Mouse (Mus musculus) stomach, embryonic 15.5 days (tissue): Measurements from ENCODE around the gene Mov10. TPM values are rescaled to one million over a fixed set of nuclear protein-coding genes. Genes with fewer than 3 reads are reported as not detected.

Experiments used
- ATAC-seq: fragments of 200-750 bp; cut with Nextera tagmentation; 2 replicates; pipeline ENCODE4 v1.8.0; 2017; ENCODE audit warnings: low read depth, moderate number of reproducible peaks, moderate TSS enrichment; ENCODE audit not compliant: insufficient read depth, low FRiP score
- H3K27ac ChIP-seq: fragments of 300-500 bp; sonication (generic); 2 replicates; pipeline ENCODE4 v1.5.1; 2015; ENCODE audit warnings: mild to moderate bottlenecking, inconsistent platforms
- H3K27me3 ChIP-seq: fragments of 300-500 bp; sonication (generic); replicated peaks from 2 replicates; pipeline ENCODE4 v1.6.1; 2015; ENCODE audit warnings: inconsistent platforms
- H3K36me3 ChIP-seq: fragments of 300-500 bp; sonication (generic); 2 replicates; pipeline ENCODE4 v1.6.1; 2015; ENCODE audit warnings: inconsistent platforms
- H3K4me1 ChIP-seq: fragments of 300-500 bp; sonication (generic); 2 replicates; pipeline ENCODE4 v1.6.1; 2015; ENCODE audit warnings: inconsistent platforms
- H3K4me2 ChIP-seq: fragments of 300-500 bp; sonication (generic); 2 replicates; pipeline ENCODE4 v1.6.1; 2015; ENCODE audit warnings: mild to moderate bottlenecking, inconsistent platforms
- H3K4me3 ChIP-seq: fragments of 300-500 bp; sonication (generic); replicated peaks from 2 replicates; pipeline ENCODE4 v1.5.1; 2015; ENCODE audit warnings: inconsistent platforms
- H3K9ac ChIP-seq: fragments of 300-500 bp; sonication (generic); 2 replicates; pipeline ENCODE4 v1.6.1; 2015; ENCODE audit warnings: inconsistent platforms
- H3K9me3 ChIP-seq: fragments of 300-500 bp; sonication (generic); 2 replicates; pipeline ENCODE4 v1.6.1; 2016; ENCODE audit warnings: inconsistent platforms
- WGBS: fragments of 180-500 bp; shearing (Covaris S2); methylation state at CpG from one replicate; pipeline ENCODE4 v1.1.7; 2015; 5-methylcytosine and 5-hydroxymethylcytosine counted together
- polyA plus RNA-seq: library from polyadenylated mRNA; unstranded; fragments of >200 nt; fragmentation: Nextera tagmentation; extraction: Ambion mirVana; gene quantifications from 2 replicates; pipeline ENCODE4 v1.2.1, GENCODE M21; 2015

The Mov10 gene
- polyA plus RNA-seq, 1 experiment from 2014 or later = 86.1 TPM

- Histone ChIP-seq H3K4me1 (no peaks in the 10 kb centered on the region), H3K9me3 (no peaks in the 10 kb centered on the region), H3K27me3 (no peaks in the 10 kb centered on the region), H3K4me2 (no peak overlapping the region), H3K9ac (no peak overlapping the region), H3K27ac (no peak overlapping the region), H3K36me3 (peaks cover 40% of the 10 kb centered on the region), H3K4me3 (no peak overlapping the region)
- no peak for ATAC-seq
- WGBS = 93% methylated on average over 10 of the region's 10 CpGs
These were observed 14.1 kb downstream of the Mov10 start for GRCm38 (mm10) chr3:104804312-104804711.

- Histone ChIP-seq H3K9me3 (no peaks in the 10 kb centered on the region), H3K27ac (no peak overlapping the region), H3K4me2 (no peak overlapping the region), H3K4me3 (no peak overlapping the region), H3K4me1 (no peaks in the 10 kb centered on the region), H3K27me3 (no peaks in the 10 kb centered on the region), H3K36me3 (peaks cover 51% of the 10 kb centered on the region), H3K9ac (no peak overlapping the region)
- ATAC-seq = no peak
- WGBS = 94% methylated on average over 6 of the region's 6 CpGs
These were observed 16.9 kb downstream of the Mov10 start for GRCm38 (mm10) chr3:104801481-104801880.

- ATAC-seq = no peak
- WGBS = 93% methylated on average over 11 of the region's 11 CpGs
- Histone ChIP-seq H3K4me2 (no peak overlapping the region), H3K9ac (no peak overlapping the region), H3K9me3 (no peaks in the 10 kb centered on the region), H3K27me3 (no peaks in the 10 kb centered on the region), H3K27ac (no peak overlapping the region), H3K4me1 (peaks cover 5% of the 10 kb centered on the region; the same call in 1 of the 2 replicates), H3K36me3 (peaks cover 53% of the 10 kb centered on the region), H3K4me3 (no peak overlapping the region)
These were observed 17.7 kb downstream of the Mov10 start for GRCm38 (mm10) chr3:104800681-104801080.

- H3K27ac ChIP-seq = peak overlapping the region; percentile 86
- 62% methylated on average over 15 of the region's 15 CpGs for WGBS
- peaks cover 43% of the 10 kb centered on the region for H3K4me1 ChIP-seq
- no peaks in the 10 kb centered on the region for H3K27me3 ChIP-seq
- no peak overlapping the region for H3K9ac ChIP-seq
- peaks cover 44% of the 10 kb centered on the region for H3K36me3 ChIP-seq
- H3K4me3 ChIP-seq = no peak overlapping the region
- peak; percentile 82 for ATAC-seq
- no peaks in the 10 kb centered on the region for H3K9me3 ChIP-seq
- H3K4me2 ChIP-seq = no peak overlapping the region
These were observed 21.8 kb downstream of the Mov10 start for GRCm38 (mm10) chr3:104796430-104797082.

GRCm38 (mm10) chr3:104795661-104796340 lies 22.6 kb downstream of the Mov10 start:
- Histone ChIP-seq H3K36me3 (peaks cover 36% of the 10 kb centered on the region), H3K27me3 (no peaks in the 10 kb centered on the region), H3K4me1 (peaks cover 50% of the 10 kb centered on the region), H3K9ac (no peak overlapping the region), H3K4me2 (0 out of 2 replicates have a peak overlapping the region, but pooled peaks have one; percentile 1), H3K9me3 (no peaks in the 10 kb centered on the region), H3K27ac (peak overlapping the region; percentile 86), H3K4me3 (no peak overlapping the region)
- 69% methylated on average over 15 of the region's 15 CpGs for WGBS
- ATAC-seq = no peak

- Histone ChIP-seq H3K9me3 (no peaks in the 10 kb centered on the region), H3K4me2 (peak overlapping the region; percentile 22; the same call in 1 of the 2 replicates), H3K27me3 (no peaks in the 10 kb centered on the region), H3K36me3 (peaks cover 29% of the 10 kb centered on the region), H3K4me1 (peaks cover 58% of the 10 kb centered on the region), H3K9ac (no peak overlapping the region), H3K4me3 (no peak overlapping the region), H3K27ac (peak overlapping the region; percentile 86)
- 41% methylated on average over 12 of the region's 12 CpGs for WGBS
- ATAC-seq = no peak
These were observed 23.4 kb downstream of the Mov10 start for GRCm38 (mm10) chr3:104794953-104795470.

- H3K36me3 ChIP-seq = peaks cover 20% of the 10 kb centered on the region
- no peaks in the 10 kb centered on the region for H3K9me3 ChIP-seq
- peak overlapping the region; percentile 22 for H3K4me2 ChIP-seq
- peaks cover 62% of the 10 kb centered on the region for H3K4me1 ChIP-seq
- peak overlapping the region; percentile 86 for H3K27ac ChIP-seq
- 43% methylated on average over 20 of the region's 20 CpGs for WGBS
- no peak overlapping the region for H3K9ac ChIP-seq
- H3K27me3 ChIP-seq = no peaks in the 10 kb centered on the region
- no peak overlapping the region for H3K4me3 ChIP-seq
- peak; percentile 86 for ATAC-seq
These were observed 24.2 kb downstream of the Mov10 start for GRCm38 (mm10) chr3:104793871-104794828.

GRCm38 (mm10) chr3:104792360-104793270 lies 25.7 kb downstream of the Mov10 start:
- Histone ChIP-seq H3K4me1 (peaks cover 65% of the 10 kb centered on the region), H3K4me3 (no peak overlapping the region), H3K9ac (no peak overlapping the region), H3K27ac (no peak overlapping the region), H3K9me3 (no peaks in the 10 kb centered on the region), H3K36me3 (peaks cover 19% of the 10 kb centered on the region; the same call in 1 of the 2 replicates), H3K27me3 (no peaks in the 10 kb centered on the region), H3K4me2 (no peak overlapping the region)
- WGBS = 57% methylated on average over 15 of the region's 15 CpGs
- no peak for ATAC-seq

- peaks cover 12% of the 10 kb centered on the region; the same call in 1 of the 2 replicates for H3K36me3 ChIP-seq
- no peak overlapping the region for H3K4me3 ChIP-seq
- H3K27me3 ChIP-seq = no peaks in the 10 kb centered on the region
- no peak overlapping the region for H3K9ac ChIP-seq
- peak overlapping the region; percentile 65; the same call in 1 of the 2 replicates for H3K4me2 ChIP-seq
- ATAC-seq = no peak
- no peak overlapping the region for H3K27ac ChIP-seq
- H3K4me1 ChIP-seq = peaks cover 65% of the 10 kb centered on the region
- WGBS = 90% methylated on average over 8 of the region's 8 CpGs
- no peaks in the 10 kb centered on the region for H3K9me3 ChIP-seq
These were observed 26.7 kb downstream of the Mov10 start for GRCm38 (mm10) chr3:104791671-104792070.

- Histone ChIP-seq H3K4me3 (peak overlapping the region; percentile 74), H3K4me1 (peaks cover 64% of the 10 kb centered on the region), H3K36me3 (peaks cover 10% of the 10 kb centered on the region; the same call in 1 of the 2 replicates), H3K27me3 (no peaks in the 10 kb centered on the region), H3K9ac (no peak overlapping the region), H3K4me2 (peak overlapping the region; percentile 65), H3K9me3 (no peaks in the 10 kb centered on the region), H3K27ac (peak overlapping the region; percentile 89)
- 23% methylated on average over 4 of the region's 4 CpGs for WGBS
- ATAC-seq = no peak
These were observed 27.3 kb downstream of the Mov10 start for GRCm38 (mm10) chr3:104791017-104791416.
